Mouse (Mus musculus) regulatory T cell (primary cell): ENCODE results near the gene Aen.

Source experiments
- in situ Hi-C: fragments of 300-600 bp; cut with MboI, MseI; formaldehyde crosslinking; loops from one replicate; pipeline ENCODE4 v1.15.1; 2025; ENCODE audit warnings: high pct_unique_total_duplicates

Gene Aen

DNA sequence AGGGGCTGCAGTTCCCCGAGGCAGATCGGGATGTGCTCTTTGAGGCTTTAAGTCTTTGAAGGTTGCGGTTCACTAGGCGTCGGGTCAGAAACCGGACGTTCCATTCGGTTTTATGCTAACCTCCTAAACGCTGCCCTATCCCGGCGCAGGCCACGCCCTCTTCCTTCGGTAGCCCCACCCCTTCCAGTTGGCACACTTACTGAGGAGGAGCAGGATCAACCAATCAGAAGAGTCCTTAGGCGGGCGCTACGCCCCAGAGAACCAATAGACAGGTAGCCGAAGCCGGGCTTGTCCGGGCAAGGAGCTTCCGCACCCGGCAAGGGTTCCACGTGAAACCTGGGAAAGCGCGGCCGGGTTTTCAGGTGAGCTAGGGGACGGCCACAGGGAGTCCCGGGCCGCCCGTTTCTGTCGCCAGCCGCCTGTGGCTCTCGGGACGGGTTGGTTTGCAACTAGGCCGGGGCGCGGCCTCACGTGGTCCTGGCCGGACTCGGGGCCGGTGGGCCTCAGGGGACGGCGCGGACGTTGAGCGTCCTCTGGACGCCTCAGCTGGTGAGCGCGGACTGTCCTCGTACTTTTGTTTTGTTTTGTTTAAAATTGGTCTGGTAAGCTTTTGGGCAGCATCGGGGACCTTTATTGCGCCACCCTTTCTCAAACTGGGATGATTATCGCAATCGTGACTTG, at the start of gene Aen:
Aen (plus strand) TSS at position 202 of the 681 bp plus-strand sequence.
- in situ Hi-C loops: no loop called here

- in situ Hi-C loops: no loop called here
Measured at GRCm38 (mm10) chr7:78846066-78846716, 49.5 kb upstream of the Aen start.

GRCm38 (mm10) chr7:78846737-78847434, 48.8 kb upstream of the Aen start, which contains the start of gene Det1:
Gene Det1 (minus strand): TSS chr7:78847263.
- in situ Hi-C loops: no loop called here

DNA sequence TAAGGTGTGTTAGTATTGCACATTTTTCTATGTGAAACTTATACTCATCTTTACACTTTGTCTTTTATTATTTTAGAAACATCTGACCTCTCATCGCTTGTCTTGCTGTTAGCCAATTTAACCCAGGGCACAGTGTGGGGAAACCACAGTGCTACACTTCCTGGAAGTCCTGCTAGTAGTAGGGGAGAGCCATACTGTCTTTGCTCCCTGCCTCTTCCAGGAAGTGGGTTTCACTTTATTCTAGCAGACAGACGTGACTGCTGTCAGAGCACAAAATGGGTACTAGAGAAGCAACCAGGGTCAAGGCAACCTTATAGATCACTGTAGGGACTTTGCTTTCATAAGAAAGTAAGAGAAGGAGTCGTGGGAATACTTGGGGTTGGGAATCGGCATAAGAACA, 41.6 kb upstream of the Aen start:
- in situ Hi-C loops: loop anchor here (5.0 kb wide), 1 partner anchor 38 kb away; no protein-coding TSS in a partner anchor

GRCm38 (mm10) chr7:78855044-78855655, 40.5 kb upstream of the Aen start:
- in situ Hi-C loops: no loop called here

GRCm38 (mm10) chr7:78863796-78864445, 31.7 kb upstream of the Aen start:
- in situ Hi-C loops: no loop called here

DNA sequence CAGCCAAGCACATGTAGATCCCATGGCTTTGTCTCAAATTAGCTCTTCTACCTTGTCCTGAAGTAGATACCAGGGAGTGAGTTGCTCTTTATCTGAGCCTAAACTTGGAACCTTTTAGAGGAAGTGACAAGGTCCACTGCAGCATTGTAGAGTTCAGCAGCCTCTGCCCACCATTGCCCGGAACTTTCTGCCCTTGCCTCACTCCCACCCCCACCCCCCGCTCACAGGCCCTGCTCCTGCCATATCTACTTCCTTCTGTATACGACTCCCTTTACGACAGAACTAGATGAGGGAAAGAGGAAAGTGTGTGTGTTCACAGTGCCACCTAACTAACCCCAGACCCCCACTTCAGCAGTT, 31.2 kb upstream of the Aen start:
- in situ Hi-C loops: no loop called here

- in situ Hi-C loops: no loop called here
Measured at GRCm38 (mm10) chr7:78865212-78865949, 30.3 kb upstream of the Aen start.

GRCm38 (mm10) chr7:78868731-78869130, 26.9 kb upstream of the Aen start:
- in situ Hi-C loops: no loop called here

GRCm38 (mm10) chr7:78872366-78872765, 23.3 kb upstream of the Aen start:
- in situ Hi-C loops: no loop called here

DNA sequence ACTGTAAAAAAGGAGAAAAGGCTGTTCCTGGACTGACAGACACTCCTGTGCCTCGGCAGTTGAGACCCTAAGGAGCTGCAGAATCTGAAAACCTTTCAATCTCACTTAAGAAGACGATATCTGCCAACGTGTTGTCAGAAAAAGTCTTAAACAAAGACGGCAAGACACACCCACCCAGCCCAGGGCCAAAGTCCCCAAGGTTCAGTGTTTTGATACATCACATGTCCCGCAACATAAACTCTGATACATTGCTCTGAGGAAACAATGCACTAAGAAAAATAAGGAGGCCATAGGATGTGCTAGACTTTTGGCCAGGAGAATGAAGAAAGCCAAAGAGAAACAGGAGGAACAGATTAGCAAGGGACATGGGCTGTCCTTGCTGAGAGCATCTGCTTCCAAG, 22.8 kb upstream of the Aen start:
- in situ Hi-C loops: no loop called here

GRCm38 (mm10) chr7:78881607-78882468, 13.8 kb upstream of the Aen start:
- in situ Hi-C loops: no loop called here

DNA sequence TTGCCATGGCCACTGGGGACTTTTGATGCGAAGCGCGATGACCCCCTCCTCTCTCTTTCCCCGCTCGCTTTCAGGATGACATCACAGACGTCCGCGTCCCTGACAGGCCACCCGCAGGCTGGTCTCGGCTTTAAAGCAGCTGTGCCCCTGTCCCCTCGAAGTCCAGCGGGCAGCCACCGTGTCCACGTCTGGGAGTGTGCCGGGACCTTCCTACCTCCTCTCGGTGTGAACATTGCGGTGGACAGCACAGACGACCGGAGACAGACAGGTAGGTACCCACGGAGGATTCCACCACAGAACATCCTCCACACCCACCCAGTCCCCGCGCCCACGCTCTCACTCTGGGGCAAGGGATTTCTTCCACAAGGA, 13.2 kb upstream of the Aen start:
- in situ Hi-C loops: no loop called here

DNA sequence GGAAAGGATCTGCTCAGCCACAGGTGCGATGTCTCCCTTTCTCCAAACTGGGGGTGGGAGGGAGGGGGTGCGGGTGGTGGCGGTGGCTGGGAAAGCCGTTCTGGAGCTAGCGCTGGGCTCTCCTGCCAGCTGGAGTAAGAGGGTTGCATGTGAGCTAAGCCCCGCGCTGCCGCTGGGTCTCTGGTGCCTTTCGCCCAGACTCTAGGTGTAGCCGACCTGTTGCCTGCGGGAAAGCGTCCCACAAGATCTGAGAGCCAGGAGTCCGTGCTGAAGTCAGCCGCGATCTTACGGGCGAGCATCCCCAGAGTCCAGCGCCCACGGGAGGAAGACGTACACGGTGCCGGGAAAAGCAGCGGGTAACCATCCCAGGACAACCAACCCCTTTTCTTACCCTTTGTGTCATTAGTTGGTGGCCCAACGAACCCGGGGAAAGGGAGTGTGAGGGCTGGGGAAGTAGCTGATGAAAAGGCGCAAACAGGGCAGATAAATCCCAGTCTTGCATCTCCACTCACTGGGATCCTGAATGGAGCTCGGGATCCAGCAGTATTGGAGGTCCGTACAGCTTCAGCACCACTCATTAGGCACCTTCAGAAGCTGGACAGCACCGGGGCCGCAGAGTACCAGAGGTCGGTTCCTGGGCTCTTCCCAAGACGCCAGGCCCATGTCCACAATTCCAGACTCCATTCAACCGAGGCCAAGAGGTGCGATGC, 12.5 kb upstream of the Aen start:
- in situ Hi-C loops: no loop called here

DNA sequence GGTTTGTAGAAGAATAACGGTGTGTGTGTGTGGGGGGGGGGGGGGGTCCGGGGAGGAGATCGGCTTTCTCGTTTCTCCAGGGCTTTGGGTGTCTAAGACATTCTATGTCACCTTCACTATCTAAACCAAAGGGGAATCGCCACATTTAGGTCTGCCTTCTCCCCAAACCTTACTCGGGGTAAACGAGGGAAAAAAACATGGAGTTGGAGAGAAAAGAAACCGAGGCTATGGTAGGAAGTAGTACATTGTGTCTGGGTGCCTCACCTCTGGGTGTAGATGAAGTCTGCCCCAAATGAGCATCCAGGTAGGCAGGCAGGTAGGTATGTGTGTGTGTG, 12.0 kb upstream of the Aen start:
- in situ Hi-C loops: no loop called here

- in situ Hi-C loops: no loop called here
Measured at GRCm38 (mm10) chr7:78884139-78884538, 11.5 kb upstream of the Aen start.

GRCm38 (mm10) chr7:78885404-78885803, 10.2 kb upstream of the Aen start:
- in situ Hi-C loops: no loop called here

GRCm38 (mm10) chr7:78886496-78886895, 9.2 kb upstream of the Aen start:
- in situ Hi-C loops: no loop called here

GRCm38 (mm10) chr7:78887431-78887842, 8.2 kb upstream of the Aen start:
- in situ Hi-C loops: no loop called here

- in situ Hi-C loops: loop anchor here (5.0 kb wide), 2 partner anchors 38 to 98 kb away; no protein-coding TSS in a partner anchor
Measured at GRCm38 (mm10) chr7:78890641-78891040, 5.0 kb upstream of the Aen start.
